Mouse (Mus musculus): ENCODE measurements around the gene Gab2. TPM values are rescaled to one million over a fixed set of nuclear protein-coding genes. Genes with fewer than 3 reads are reported as not detected.

Gab2 gene
- polyA plus RNA-seq, 1 experiment, result 6.2 TPM

- WGBS, result 86% methylated on average over 1 of the region's 1 CpGs
- DNase-seq, result no peak
- no peak overlapping the region for H3K4me3 ChIP-seq (ENCODE audit: control insufficient read depth, insufficient read depth, low read length)
- H3K27me3 ChIP-seq (ENCODE audit: control insufficient read depth, insufficient read depth, low read length), result no peaks in the 10 kb centered on the region
- H3K36me3 ChIP-seq (ENCODE audit: control insufficient read depth, insufficient read depth, low read length), result no peaks in the 10 kb centered on the region
- TF ChIP-seq POLR2A (IDR thresholded peaks at IDR 0.05; ENCODE audit: control insufficient read depth, extremely low read depth, insufficient read depth, low read length, poor library complexity) (no peak), CTCF (IDR thresholded peaks at IDR 0.05; ENCODE audit: borderline replicate concordance, control insufficient read depth, extremely low read depth, insufficient read depth, low read length, poor library complexity) (no peak)
- no peaks in the 10 kb centered on the region for H3K4me1 ChIP-seq (replicated peaks; ENCODE audit: control insufficient read depth, insufficient read depth, low read length)
- H3K27ac ChIP-seq (ENCODE audit: control insufficient read depth, insufficient read depth, low read length), result no peak overlapping the region
Observed at GRCm38 (mm10) chr7:97307546-97307945, 226.2 kb downstream of the Gab2 start.

GRCm38 (mm10) chr7:97309461-97310340, 228.3 kb downstream of the Gab2 start:
- 93% methylated on average over 4 of the region's 4 CpGs for WGBS
- H3K27ac ChIP-seq (ENCODE audit: control insufficient read depth, insufficient read depth, low read length), result no peak overlapping the region
- H3K36me3 ChIP-seq (ENCODE audit: control insufficient read depth, insufficient read depth, low read length), result no peaks in the 10 kb centered on the region
- no peaks in the 10 kb centered on the region for H3K27me3 ChIP-seq (ENCODE audit: control insufficient read depth, insufficient read depth, low read length)
- peak; percentile 0 for DNase-seq
- TF ChIP-seq CTCF (IDR thresholded peaks at IDR 0.05; ENCODE audit: borderline replicate concordance, control insufficient read depth, extremely low read depth, insufficient read depth, low read length, poor library complexity) (no peak), POLR2A (IDR thresholded peaks at IDR 0.05; ENCODE audit: control insufficient read depth, extremely low read depth, insufficient read depth, low read length, poor library complexity) (no peak)
- H3K4me1 ChIP-seq (replicated peaks; ENCODE audit: control insufficient read depth, insufficient read depth, low read length), result no peaks in the 10 kb centered on the region
- H3K4me3 ChIP-seq (ENCODE audit: control insufficient read depth, insufficient read depth, low read length), result no peak overlapping the region

- H3K27ac ChIP-seq (ENCODE audit: control insufficient read depth, insufficient read depth, low read length), result no peak overlapping the region
- H3K4me3 ChIP-seq (ENCODE audit: control insufficient read depth, insufficient read depth, low read length), result no peak overlapping the region
- no peak for DNase-seq
- WGBS, result 98% methylated on average over 3 of the region's 3 CpGs
- H3K27me3 ChIP-seq (ENCODE audit: control insufficient read depth, insufficient read depth, low read length), result no peaks in the 10 kb centered on the region
- H3K4me1 ChIP-seq (replicated peaks; ENCODE audit: control insufficient read depth, insufficient read depth, low read length), result no peaks in the 10 kb centered on the region
- H3K36me3 ChIP-seq (ENCODE audit: control insufficient read depth, insufficient read depth, low read length), result no peaks in the 10 kb centered on the region
- TF ChIP-seq POLR2A (IDR thresholded peaks at IDR 0.05; ENCODE audit: control insufficient read depth, extremely low read depth, insufficient read depth, low read length, poor library complexity) (no peak), CTCF (IDR thresholded peaks at IDR 0.05; ENCODE audit: borderline replicate concordance, control insufficient read depth, extremely low read depth, insufficient read depth, low read length, poor library complexity) (no peak)
Observed at GRCm38 (mm10) chr7:97310341-97310635, 228.9 kb downstream of the Gab2 start.

GRCm38 (mm10) chr7:97311620-97312019, 230.2 kb downstream of the Gab2 start:
- Histone ChIP-seq H3K4me3 (ENCODE audit: control insufficient read depth, insufficient read depth, low read length) (no peak overlapping the region), H3K27ac (ENCODE audit: control insufficient read depth, insufficient read depth, low read length) (no peak overlapping the region), H3K36me3 (ENCODE audit: control insufficient read depth, insufficient read depth, low read length) (no peaks in the 10 kb centered on the region), H3K27me3 (ENCODE audit: control insufficient read depth, insufficient read depth, low read length) (no peaks in the 10 kb centered on the region), H3K4me1 (replicated peaks; ENCODE audit: control insufficient read depth, insufficient read depth, low read length) (no peaks in the 10 kb centered on the region)
- DNase-seq, result no peak
- 98% methylated on average over 14 of the region's 14 CpGs for WGBS
- no peak for TF ChIP-seq POLR2A (IDR thresholded peaks at IDR 0.05; ENCODE audit: control insufficient read depth, extremely low read depth, insufficient read depth, low read length, poor library complexity)
- TF ChIP-seq CTCF (IDR thresholded peaks at IDR 0.05; ENCODE audit: borderline replicate concordance, control insufficient read depth, extremely low read depth, insufficient read depth, low read length, poor library complexity), result no peak

GRCm38 (mm10) chr7:97312196-97312595, 230.8 kb downstream of the Gab2 start:
- TF ChIP-seq POLR2A (IDR thresholded peaks at IDR 0.05; ENCODE audit: control insufficient read depth, extremely low read depth, insufficient read depth, low read length, poor library complexity), result no peak
- no peak for TF ChIP-seq CTCF (IDR thresholded peaks at IDR 0.05; ENCODE audit: borderline replicate concordance, control insufficient read depth, extremely low read depth, insufficient read depth, low read length, poor library complexity)
- H3K27ac ChIP-seq (ENCODE audit: control insufficient read depth, insufficient read depth, low read length), result no peak overlapping the region
- no peaks in the 10 kb centered on the region for H3K4me1 ChIP-seq (replicated peaks; ENCODE audit: control insufficient read depth, insufficient read depth, low read length)
- no peaks in the 10 kb centered on the region for H3K27me3 ChIP-seq (ENCODE audit: control insufficient read depth, insufficient read depth, low read length)
- H3K36me3 ChIP-seq (ENCODE audit: control insufficient read depth, insufficient read depth, low read length), result no peaks in the 10 kb centered on the region
- H3K4me3 ChIP-seq (ENCODE audit: control insufficient read depth, insufficient read depth, low read length), result no peak overlapping the region
- DNase-seq, result no peak
- 95% methylated on average over 17 of the region's 17 CpGs for WGBS

- no peak for TF ChIP-seq CTCF (IDR thresholded peaks at IDR 0.05; ENCODE audit: borderline replicate concordance, control insufficient read depth, extremely low read depth, insufficient read depth, low read length, poor library complexity)
- no peak for TF ChIP-seq POLR2A (IDR thresholded peaks at IDR 0.05; ENCODE audit: control insufficient read depth, extremely low read depth, insufficient read depth, low read length, poor library complexity)
- H3K27ac ChIP-seq (ENCODE audit: control insufficient read depth, insufficient read depth, low read length), result no peak overlapping the region
- H3K36me3 ChIP-seq (ENCODE audit: control insufficient read depth, insufficient read depth, low read length), result no peaks in the 10 kb centered on the region
- H3K4me1 ChIP-seq (replicated peaks; ENCODE audit: control insufficient read depth, insufficient read depth, low read length), result no peaks in the 10 kb centered on the region
- no peak for DNase-seq
- no peaks in the 10 kb centered on the region for H3K27me3 ChIP-seq (ENCODE audit: control insufficient read depth, insufficient read depth, low read length)
- no peak overlapping the region for H3K4me3 ChIP-seq (ENCODE audit: control insufficient read depth, insufficient read depth, low read length)
- 87% methylated on average over 6 of the region's 6 CpGs for WGBS
Observed at GRCm38 (mm10) chr7:97312856-97313255, 231.5 kb downstream of the Gab2 start.
